Mouse (Mus musculus): ENCODE data around the gene Tor1aip2. TPM values are rescaled to one million over a fixed set of nuclear protein-coding genes. Genes with fewer than 3 reads are reported as not detected.

The Tor1aip2 gene
- total and polyA plus RNA-seq, 2 experiments from 2014 or later = 46.1 to 67.0 TPM

DNA sequence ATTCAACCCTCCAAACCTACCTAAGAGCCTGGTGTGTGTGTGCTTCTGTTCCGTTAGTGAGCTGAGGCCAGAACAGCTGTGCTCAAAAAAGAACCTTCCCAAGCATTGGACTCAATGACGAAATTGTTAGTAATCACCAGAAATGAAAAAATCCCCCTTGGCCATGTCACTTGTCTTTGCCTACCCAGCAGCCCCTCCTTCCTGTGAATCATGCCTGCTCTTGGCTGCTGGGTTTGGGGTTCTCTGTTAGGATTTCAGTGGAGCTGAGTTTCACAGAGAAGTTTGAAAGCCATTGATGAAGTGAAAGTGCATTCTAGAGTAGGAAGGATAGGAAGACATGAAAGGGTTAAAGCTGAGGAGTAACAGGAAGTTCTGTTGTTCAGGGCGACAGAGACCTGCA lies 30.9 kb downstream of the Tor1aip2 start:
- 75% methylated on average over 3 of the region's 3 CpGs for WGBS
- Histone ChIP-seq H3K4me3 (ENCODE audit: low read depth, low read length) (no peak overlapping the region), H3K27me3 (ENCODE audit: insufficient read depth, low read length) (no peaks in the 10 kb centered on the region)

DNA sequence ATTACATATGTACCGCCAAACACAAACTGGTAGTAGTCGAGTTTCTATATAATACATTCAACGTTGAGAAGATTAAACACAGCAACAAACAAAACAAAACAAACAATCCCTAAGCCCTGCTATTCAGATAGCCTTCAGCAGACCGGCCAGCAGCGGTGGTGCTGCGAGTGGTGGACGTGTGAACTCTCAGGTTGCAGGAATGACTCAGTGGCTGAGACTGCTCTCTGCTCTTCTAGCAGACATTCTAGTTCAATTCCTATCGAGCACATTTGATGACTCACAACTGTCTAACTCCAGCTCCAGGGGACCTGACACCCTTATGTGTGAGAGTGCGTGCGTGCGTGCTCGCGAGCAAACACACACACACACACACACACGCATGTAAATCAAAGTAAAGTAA lies 34.9 kb downstream of the Tor1aip2 start:
- Histone ChIP-seq H3K36me3 (ENCODE audit: insufficient read depth, low read length) (no peaks in the 10 kb centered on the region; the same call in 1 of the 2 replicates), H3K27ac (ENCODE audit: low read depth, low read length) (no peak overlapping the region), H3K4me1 (ENCODE audit: insufficient read depth, low read length) (no peaks in the 10 kb centered on the region), H3K4me2 (ENCODE audit: low read depth, low read length, poor library complexity, severe bottlenecking) (no peak overlapping the region), H3K4me3 (ENCODE audit: low read depth, low read length) (no peak overlapping the region), H3K9me3 (ENCODE audit: low read length) (no peaks in the 10 kb centered on the region), H3K9ac (replicated peaks; ENCODE audit: low read length, poor library complexity, severe bottlenecking) (no peak overlapping the region), H3K27me3 (ENCODE audit: insufficient read depth, low read length) (no peaks in the 10 kb centered on the region)
- 89% methylated on average over 14 of the region's 14 CpGs for WGBS
- no peak for ATAC-seq (ENCODE audit: low FRiP score)
- no peak for TF ChIP-seq CTCF (IDR thresholded peaks at IDR 0.05)
- DNase-seq (ENCODE audit: low spot score) = no peak

More for the DNA sequence above, 30.9 kb downstream of the Tor1aip2 start:
- no peak overlapping the region for H3K9ac ChIP-seq (replicated peaks; ENCODE audit: low read length, poor library complexity, severe bottlenecking)
- ATAC-seq (ENCODE audit: low FRiP score) (no peak), DNase-seq (ENCODE audit: low spot score) (no peak)
- H3K4me1 ChIP-seq (ENCODE audit: insufficient read depth, low read length) = no peaks in the 10 kb centered on the region
- no peak for TF ChIP-seq CTCF (IDR thresholded peaks at IDR 0.05)
- H3K27ac ChIP-seq (ENCODE audit: low read depth, low read length) = no peak overlapping the region
- no peaks in the 10 kb centered on the region for H3K9me3 ChIP-seq (ENCODE audit: low read length)
- no peak overlapping the region for H3K4me2 ChIP-seq (ENCODE audit: low read depth, low read length, poor library complexity, severe bottlenecking)
- peaks cover 12% of the 10 kb centered on the region for H3K36me3 ChIP-seq (ENCODE audit: insufficient read depth, low read length)

DNA sequence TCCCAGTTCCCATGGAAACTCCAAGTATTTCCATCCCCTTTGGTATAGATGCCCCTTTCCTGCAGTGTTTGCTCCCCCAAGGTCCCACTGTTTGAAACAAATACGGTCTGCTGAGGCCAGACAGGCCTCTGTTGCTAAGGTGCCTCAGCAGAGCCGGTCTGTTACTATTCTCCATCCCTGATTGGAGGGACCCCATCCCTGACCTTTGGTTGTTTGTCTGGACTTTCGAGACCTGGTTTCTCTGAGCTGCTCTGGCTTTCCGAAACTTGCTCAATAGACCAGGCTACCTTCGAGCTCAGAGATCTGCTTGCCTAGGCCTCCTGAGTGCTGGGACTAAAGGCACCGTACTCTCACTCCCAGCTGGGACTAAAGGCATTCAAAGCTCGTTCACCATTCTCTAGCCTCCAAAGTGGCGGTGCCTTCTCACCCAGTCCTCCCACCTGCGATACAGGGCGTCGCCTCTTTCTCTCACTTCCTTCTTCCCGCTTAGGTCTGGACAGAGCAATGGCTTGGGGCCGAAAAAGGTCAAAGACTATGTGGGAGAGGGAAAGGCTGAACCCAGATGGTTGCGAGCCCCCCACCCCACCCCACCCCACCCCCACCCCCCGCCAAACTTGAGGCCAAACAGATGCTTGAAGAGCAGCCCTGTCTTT lies 38.1 kb downstream of the Tor1aip2 start:
- DNase-seq (ENCODE audit: low spot score) (no peak), ATAC-seq (ENCODE audit: low FRiP score) (no peak)
- no peaks in the 10 kb centered on the region for H3K36me3 ChIP-seq (ENCODE audit: insufficient read depth, low read length)
- H3K9ac ChIP-seq (replicated peaks; ENCODE audit: low read length, poor library complexity, severe bottlenecking) = no peak overlapping the region
- H3K4me1 ChIP-seq (ENCODE audit: insufficient read depth, low read length) = no peaks in the 10 kb centered on the region
- no peaks in the 10 kb centered on the region for H3K9me3 ChIP-seq (ENCODE audit: low read length)
- WGBS = 64% methylated on average over 15 of the region's 15 CpGs
- no peak overlapping the region for H3K27ac ChIP-seq (ENCODE audit: low read depth, low read length)
- no peak overlapping the region for H3K4me3 ChIP-seq (ENCODE audit: low read depth, low read length)
- no peak overlapping the region for H3K4me2 ChIP-seq (ENCODE audit: low read depth, low read length, poor library complexity, severe bottlenecking)
- no peak for TF ChIP-seq CTCF (IDR thresholded peaks at IDR 0.05)
- H3K27me3 ChIP-seq (ENCODE audit: insufficient read depth, low read length) = no peaks in the 10 kb centered on the region

DNA sequence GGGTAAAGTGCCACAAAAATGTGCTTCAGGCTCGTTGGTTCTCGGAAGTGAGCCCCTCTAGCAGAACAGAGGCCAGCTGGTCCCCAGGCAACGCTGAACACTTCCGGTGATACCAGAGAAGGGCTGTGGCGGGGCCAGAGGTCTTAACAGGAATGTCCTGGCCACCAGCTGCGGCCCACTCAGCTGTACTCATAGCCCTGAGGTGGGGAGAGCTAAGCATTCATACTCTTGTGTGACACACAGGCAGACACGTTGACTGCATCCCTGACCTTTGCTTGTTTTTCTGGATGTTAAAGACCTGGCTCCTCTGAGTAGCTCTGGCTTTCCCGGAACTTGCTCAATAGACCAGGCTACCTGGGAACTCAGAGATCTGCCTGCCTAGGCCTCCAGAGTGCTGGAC lies 39.4 kb downstream of the Tor1aip2 start:
- Histone ChIP-seq H3K27ac (ENCODE audit: low read depth, low read length) (no peak overlapping the region), H3K27me3 (ENCODE audit: insufficient read depth, low read length) (no peaks in the 10 kb centered on the region), H3K4me3 (ENCODE audit: low read depth, low read length) (no peak overlapping the region), H3K4me2 (ENCODE audit: low read depth, low read length, poor library complexity, severe bottlenecking) (no peak overlapping the region), H3K36me3 (ENCODE audit: insufficient read depth, low read length) (no peaks in the 10 kb centered on the region), H3K4me1 (ENCODE audit: insufficient read depth, low read length) (no peaks in the 10 kb centered on the region), H3K9ac (replicated peaks; ENCODE audit: low read length, poor library complexity, severe bottlenecking) (no peak overlapping the region), H3K9me3 (ENCODE audit: low read length) (no peaks in the 10 kb centered on the region)
- TF ChIP-seq CTCF (IDR thresholded peaks at IDR 0.05) = no peak
- ATAC-seq (ENCODE audit: low FRiP score) (no peak), DNase-seq (ENCODE audit: low spot score) (no peak)
- WGBS = 79% methylated on average over 8 of the region's 8 CpGs

DNA sequence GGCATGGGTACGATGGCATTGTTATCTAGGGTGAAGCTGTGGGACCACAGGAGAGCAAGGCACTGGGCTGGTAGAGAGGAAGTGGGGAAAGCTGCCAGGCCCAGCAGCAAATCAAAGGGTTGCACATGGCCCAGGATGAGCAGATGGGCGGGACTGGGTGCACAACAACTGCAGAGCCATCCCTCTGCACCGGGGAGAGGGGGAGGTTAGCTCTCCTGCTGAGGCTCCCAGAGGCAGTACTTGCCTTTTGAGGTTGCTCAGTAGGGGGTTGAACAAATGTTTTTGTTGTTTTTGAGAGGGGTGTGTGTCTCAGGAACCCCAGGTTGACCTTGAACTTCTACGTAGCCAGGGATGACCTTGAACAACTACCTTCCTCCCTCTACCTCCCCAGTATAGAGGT lies 41.3 kb downstream of the Tor1aip2 start:
- WGBS = 55% methylated on average over 4 of the region's 4 CpGs
- DNase-seq (ENCODE audit: low spot score) (no peak), ATAC-seq (ENCODE audit: low FRiP score) (no peak)
- Histone ChIP-seq H3K4me3 (ENCODE audit: low read depth, low read length) (no peak overlapping the region), H3K4me2 (ENCODE audit: low read depth, low read length, poor library complexity, severe bottlenecking) (no peak overlapping the region), H3K36me3 (ENCODE audit: insufficient read depth, low read length) (no peaks in the 10 kb centered on the region), H3K4me1 (ENCODE audit: insufficient read depth, low read length) (no peaks in the 10 kb centered on the region), H3K9me3 (ENCODE audit: low read length) (no peaks in the 10 kb centered on the region), H3K27me3 (ENCODE audit: insufficient read depth, low read length) (no peaks in the 10 kb centered on the region), H3K27ac (ENCODE audit: low read depth, low read length) (no peak overlapping the region), H3K9ac (replicated peaks; ENCODE audit: low read length, poor library complexity, severe bottlenecking) (no peak overlapping the region)
- no peak for TF ChIP-seq CTCF (IDR thresholded peaks at IDR 0.05)

DNA sequence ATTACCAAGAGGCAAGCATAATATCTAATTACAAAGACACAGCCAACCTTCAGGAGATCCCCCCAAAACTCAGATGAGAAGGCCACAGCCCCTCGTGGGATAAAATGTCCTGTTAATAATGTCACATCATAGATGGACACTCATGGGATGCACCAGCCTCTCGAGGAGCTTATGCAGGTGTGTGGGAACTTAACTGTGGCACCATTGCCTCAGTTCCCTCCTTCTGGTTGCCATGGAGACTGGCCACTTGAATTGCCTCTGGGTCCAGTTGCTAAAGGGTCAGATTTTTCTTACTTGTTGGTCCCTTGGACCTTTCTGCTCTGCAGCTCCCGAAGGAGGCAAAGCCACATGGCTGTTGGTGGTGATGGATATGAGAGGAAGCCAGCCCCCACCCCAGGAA lies 42.5 kb downstream of the Tor1aip2 start:
- no peaks in the 10 kb centered on the region for H3K36me3 ChIP-seq (ENCODE audit: insufficient read depth, low read length)
- 73% methylated on average over 3 of the region's 3 CpGs for WGBS
- no peak for DNase-seq (ENCODE audit: low spot score)
- H3K27ac ChIP-seq (ENCODE audit: low read depth, low read length) = no peak overlapping the region
- H3K9ac ChIP-seq (replicated peaks; ENCODE audit: low read length, poor library complexity, severe bottlenecking) = no peak overlapping the region
- no peaks in the 10 kb centered on the region for H3K9me3 ChIP-seq (ENCODE audit: low read length)
- no peak for ATAC-seq (ENCODE audit: low FRiP score)
- H3K27me3 ChIP-seq (ENCODE audit: insufficient read depth, low read length) = no peaks in the 10 kb centered on the region
- H3K4me3 ChIP-seq (ENCODE audit: low read depth, low read length) = no peak overlapping the region
- H3K4me1 ChIP-seq (ENCODE audit: insufficient read depth, low read length) = no peaks in the 10 kb centered on the region
- no peak for TF ChIP-seq CTCF (IDR thresholded peaks at IDR 0.05)
- no peak overlapping the region for H3K4me2 ChIP-seq (ENCODE audit: low read depth, low read length, poor library complexity, severe bottlenecking)
